Mouse (Mus musculus): Measurements from ENCODE around the gene Tmem210.

- TF ChIP-seq CTCF (conservative IDR thresholded peaks at IDR 0.05; ENCODE audit: insufficient read depth, insufficient read length, low read depth, low read length) (no peak), POLR2A (IDR thresholded peaks at IDR 0.05; ENCODE audit: low read depth, low read length) (no peak)
Observed at GRCm38 (mm10) chr2:25303452-25303851, 15.5 kb downstream of the Tmem210 start.
